Mouse (Mus musculus) kidney, postnatal 4 days (tissue): ENCODE results near the gene C1qtnf1.
A peak's percentile ranks its signal among the peaks of the same experiment; 100 is the strongest.

Source experiments
- DNase-seq, 2 experiments: peaks; one replicate each; pipeline ENCODE4 v3.0.0; 2021; ENCODE audit warnings: mixed read lengths in 2 of 2

Gene C1qtnf1

GRCm38 (mm10) chr11:118438665-118439414 is 10.8 kb downstream of the C1qtnf1 start:
- DNase-seq, result no peak

- no peak for DNase-seq
These were observed 14.7 kb downstream of the C1qtnf1 start for GRCm38 (mm10) chr11:118442691-118443090.

- peak; percentile 91 to 92 for DNase-seq
These were observed 15.4 kb downstream of the C1qtnf1 start for GRCm38 (mm10) chr11:118443201-118443970.

GRCm38 (mm10) chr11:118445843-118446242 is 17.8 kb downstream of the C1qtnf1 start:
- peak; percentile 79 for DNase-seq

GRCm38 (mm10) chr11:118447346-118447745 is 19.3 kb downstream of the C1qtnf1 start:
- DNase-seq, result no peak

- DNase-seq, result no peak
These were observed 20.4 kb downstream of the C1qtnf1 start for GRCm38 (mm10) chr11:118448385-118448784.

GRCm38 (mm10) chr11:118451211-118451610 is 23.2 kb downstream of the C1qtnf1 start:
- DNase-seq, result no peak

- no peak for DNase-seq
These were observed 25.0 kb downstream of the C1qtnf1 start for GRCm38 (mm10) chr11:118452955-118453354.

GRCm38 (mm10) chr11:118453886-118454671 is 26.1 kb downstream of the C1qtnf1 start:
- DNase-seq, result no peak

- no peak for DNase-seq
These were observed 27.8 kb downstream of the C1qtnf1 start for GRCm38 (mm10) chr11:118455788-118456187.

- DNase-seq, result no peak
These were observed 28.9 kb downstream of the C1qtnf1 start for GRCm38 (mm10) chr11:118456937-118457336.

GRCm38 (mm10) chr11:118459051-118459450 is 31.0 kb downstream of the C1qtnf1 start:
- peak; percentile 61 to 77 for DNase-seq

GRCm38 (mm10) chr11:118459536-118459935 is 31.5 kb downstream of the C1qtnf1 start:
- no peak for DNase-seq

- peak in 1 of 2 experiments; percentile 38 for DNase-seq
These were observed 32.3 kb downstream of the C1qtnf1 start for GRCm38 (mm10) chr11:118460280-118460679.

- DNase-seq, result peak in 1 of 2 experiments; percentile 53
These were observed 39.5 kb downstream of the C1qtnf1 start for GRCm38 (mm10) chr11:118467441-118468035.

- DNase-seq, result no peak
These were observed 41.6 kb downstream of the C1qtnf1 start for GRCm38 (mm10) chr11:118469509-118470160.

- DNase-seq, result peak; percentile 66 to 75
These were observed 42.4 kb downstream of the C1qtnf1 start for GRCm38 (mm10) chr11:118470234-118470966.

- DNase-seq, result peak; percentile 30 to 51
These were observed 43.7 kb downstream of the C1qtnf1 start for GRCm38 (mm10) chr11:118471676-118472075.

GRCm38 (mm10) chr11:118473161-118473560 is 45.2 kb downstream of the C1qtnf1 start:
- DNase-seq, result no peak

GRCm38 (mm10) chr11:118473842-118474500 is 46.0 kb downstream of the C1qtnf1 start:
- no peak for DNase-seq
